Mouse (Mus musculus) adrenal gland, postnatal 4 days (tissue): ENCODE measurements around the gene Olfr1246. TPM values are rescaled to one million over a fixed set of nuclear protein-coding genes. Genes with fewer than 3 reads are reported as not detected.
"Not testable (repeated sequence)": the region's sequence is repeated elsewhere in the genome, so short reads cannot be mapped to it uniquely, and the experiment has no call there.

Source experiments
- DNase-seq, 2 experiments: peaks; one replicate each; pipeline ENCODE4 v3.0.0; 2021 to 2022; ENCODE audit warnings: low spot score in 2 of 2, mixed read lengths in 2 of 2
- long read RNA-seq, 2 experiments: library from polyadenylated mRNA; stranded (forward); transcript quantifications; one replicate each; pipeline ENCODE4 v2.0.0; 2021
- total RNA-seq, 2 experiments: library from RNA; stranded (reverse); gene quantifications; 2 replicates each; pipeline ENCODE4 v1.2.3; 2021

The Olfr1246 gene
- not detected for total RNA-seq
- long read RNA-seq, experiment 1, result 0 reads
- long read RNA-seq, experiment 2, result 0 reads

DNA sequence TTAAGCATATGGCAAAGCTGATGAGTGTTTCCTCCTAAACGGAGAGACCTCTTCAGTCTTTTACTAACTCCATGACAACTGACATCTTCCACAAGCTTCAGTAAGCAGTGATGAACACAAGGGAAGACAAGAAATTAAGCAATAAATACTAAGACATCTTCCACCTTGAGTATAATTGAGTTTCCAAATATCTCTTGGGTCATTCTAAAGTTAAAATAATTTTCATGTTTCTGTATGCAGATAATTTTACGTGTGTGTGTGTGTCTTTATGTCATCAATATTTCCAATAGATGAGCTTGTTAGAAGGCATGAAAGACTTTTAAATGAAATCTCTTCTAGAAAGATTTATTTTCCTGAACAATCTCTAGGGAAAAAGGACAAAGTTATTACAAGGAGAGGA is at the start of gene Olfr1246:
TSS of gene Olfr1246 (minus strand) at position 101 of the 400 bp plus-strand sequence.
- no peak for DNase-seq

- no peak for DNase-seq
Observed at GRCm38 (mm10) chr2:89634883-89635282, 41.9 kb upstream of the Olfr1246 start, which contains the start of gene Olfr1249. TSS of gene Olfr1249 (minus strand) at chr2:89634983.

- DNase-seq, result not testable (repeated sequence)
Observed at GRCm38 (mm10) chr2:89618145-89618544, 25.2 kb upstream of the Olfr1246 start, which contains the start of gene Olfr1248. TSS of gene Olfr1248 (minus strand) at chr2:89618245.

DNA sequence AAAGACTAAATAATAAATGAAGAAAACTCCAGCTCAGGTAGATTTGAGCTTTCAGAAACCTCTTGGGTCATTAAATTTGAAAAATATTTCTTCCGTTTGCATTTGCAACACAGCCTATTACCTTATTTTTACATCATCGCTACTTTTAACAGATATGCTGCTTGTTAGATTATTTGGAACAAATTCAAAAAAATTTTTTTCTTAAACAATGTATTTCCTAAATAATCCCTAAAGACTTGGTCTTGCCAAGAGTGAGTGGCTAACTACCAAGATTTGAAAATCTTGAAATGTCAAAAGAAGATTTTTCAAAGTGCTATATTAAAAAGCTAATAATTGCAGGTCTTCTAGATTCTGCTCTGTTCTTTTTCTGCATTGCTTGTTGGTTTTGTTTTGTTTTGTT is 21.1 kb upstream of the Olfr1246 start, which contains the start of gene Olfr1247:
TSS of gene Olfr1247 (minus strand) at position 101 of the 400 bp plus-strand sequence.
- DNase-seq, result no peak

- DNase-seq, result no peak
Observed at GRCm38 (mm10) chr2:89578347-89578746, 14.6 kb downstream of the Olfr1246 start, which contains the start of gene Olfr1245. TSS of gene Olfr1245 (minus strand) at chr2:89578447.

GRCm38 (mm10) chr2:89562706-89563105 is 30.3 kb downstream of the Olfr1246 start:
- not testable (repeated sequence) for DNase-seq

DNA sequence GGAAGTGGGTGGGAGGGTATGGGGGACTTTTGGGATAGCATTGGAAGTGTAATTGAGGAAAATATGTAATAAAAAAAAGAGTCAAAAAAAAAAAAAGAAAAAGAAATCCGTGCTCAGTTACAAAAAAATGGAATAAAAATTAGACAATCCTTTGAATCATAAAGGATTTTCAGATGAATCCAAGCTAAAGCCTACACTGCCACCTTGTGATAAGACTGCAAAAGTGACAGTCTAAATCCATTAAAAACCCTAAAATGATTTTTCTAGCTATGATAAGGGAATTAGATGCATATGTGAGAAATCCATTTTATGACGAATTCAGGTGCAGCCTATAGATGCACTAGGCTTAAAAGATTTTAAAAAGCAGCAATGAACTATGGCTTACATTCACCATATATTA is 48.4 kb downstream of the Olfr1246 start:
- no peak for DNase-seq

DNA sequence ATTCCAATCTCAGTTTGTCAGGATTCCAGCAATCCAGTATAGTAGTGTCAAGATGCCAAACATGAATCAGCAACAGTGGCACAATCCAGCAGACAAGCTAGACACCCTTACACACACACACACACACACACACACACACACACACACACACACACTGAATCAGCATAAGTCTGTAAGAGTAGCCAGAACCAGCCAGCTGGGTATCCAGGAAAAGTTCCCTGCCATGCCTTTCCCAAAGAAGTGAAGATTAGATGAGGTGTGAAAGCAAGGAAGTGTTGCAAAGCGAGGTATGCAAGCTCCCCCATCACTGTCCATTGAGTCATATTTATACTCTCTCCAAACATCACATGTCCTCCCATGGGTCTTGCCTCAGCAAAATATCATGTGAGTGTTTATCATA is 53.0 kb downstream of the Olfr1246 start:
- no peak for DNase-seq

Other genes with a start within 250 kb of the Olfr1246 start
- gene Olfr1234, start 228.3 kb downstream of the Olfr1246 start, total RNA-seq, result not detected
- gene Olfr1238, start 183.5 kb downstream of the Olfr1246 start, total RNA-seq, result not detected
- not detected for gene Olfr1239, start 172.8 kb downstream of the Olfr1246 start, total RNA-seq
- not detected for gene Olfr1240, start 150.2 kb downstream of the Olfr1246 start, total RNA-seq
- gene Olfr1241, start 106.0 kb downstream of the Olfr1246 start, total RNA-seq, result not detected
- not detected for gene Olfr1242, start 94.8 kb downstream of the Olfr1246 start, total RNA-seq
- not detected for gene Olfr1243, start 61.7 kb downstream of the Olfr1246 start, total RNA-seq
- not detected for gene Olfr1245, start 14.7 kb downstream of the Olfr1246 start, total RNA-seq
- gene Olfr1247, start 21.0 kb upstream of the Olfr1246 start, total RNA-seq, result under 1 TPM in 1 of 2 experiments, not detected in 1; 0.06 TPM
- not detected for gene Olfr1248, start 25.1 kb upstream of the Olfr1246 start, total RNA-seq
- gene Olfr1249, start 41.8 kb upstream of the Olfr1246 start, total RNA-seq, result not detected
- not detected for gene Olfr1250, start 68.3 kb upstream of the Olfr1246 start, total RNA-seq
- not detected for gene Olfr1251, start 78.8 kb upstream of the Olfr1246 start, total RNA-seq
- gene Olfr1252, start 131.9 kb upstream of the Olfr1246 start, total RNA-seq, result not detected
- gene Olfr1253, start 163.9 kb upstream of the Olfr1246 start, total RNA-seq, result not detected
- not detected for gene Olfr1254, start 200.5 kb upstream of the Olfr1246 start, total RNA-seq
- gene Olfr1255, start 218.9 kb upstream of the Olfr1246 start, total RNA-seq, result not detected
- not detected for gene Olfr1256, start 248.4 kb upstream of the Olfr1246 start, total RNA-seq